Mouse (Mus musculus) limb, embryonic 10.5 days (tissue): Measurements from ENCODE around the gene Rprd2. TPM values are rescaled to one million over a fixed set of nuclear protein-coding genes. Genes with fewer than 3 reads are reported as not detected.
"Not testable (repeated sequence)": the region's sequence is repeated elsewhere in the genome, so short reads cannot be mapped to it uniquely, and the experiment has no call there.

Experiments
- DNase-seq: peaks from one replicate; pipeline ENCODE4 v3.0.0-alpha.2; 2017; ENCODE audit warnings: low spot score
- H3K27ac ChIP-seq: fragments of 300-500 bp; sonication (generic); 2 replicates; pipeline ENCODE4 v1.5.1; 2016; ENCODE audit warnings: mild to moderate bottlenecking
- H3K27me3 ChIP-seq: fragments of 300-500 bp; sonication (generic); 2 replicates; pipeline ENCODE4 v1.6.1; 2016; ENCODE audit warnings: low read depth, mild to moderate bottlenecking; ENCODE audit not compliant: poor library complexity, severe bottlenecking
- H3K36me3 ChIP-seq: fragments of 300-500 bp; sonication (generic); 2 replicates; pipeline ENCODE4 v1.6.1; 2016; ENCODE audit warnings: mild to moderate bottlenecking, moderate library complexity
- H3K4me1 ChIP-seq: fragments of 300-500 bp; sonication (generic); 2 replicates; pipeline ENCODE4 v1.6.1; 2016
- H3K4me3 ChIP-seq: fragments of 300-500 bp; sonication (generic); 2 replicates; pipeline ENCODE4 v1.5.1; 2016; ENCODE audit warnings: mild to moderate bottlenecking, moderate library complexity
- H3K9me3 ChIP-seq: fragments of 300-500 bp; sonication (generic); replicated peaks from 2 replicates; pipeline ENCODE4 v1.6.1; 2016; ENCODE audit warnings: mild to moderate bottlenecking
- WGBS: fragments of 180-500 bp; shearing (Covaris S2); methylation state at CpG from one replicate; pipeline ENCODE4 v1.1.7; 2016; 5-methylcytosine and 5-hydroxymethylcytosine counted together
- polyA plus RNA-seq: library from polyadenylated mRNA; unstranded; fragments of >200 nt; fragmentation: Nextera tagmentation; extraction: Ambion mirVana; gene quantifications from 2 replicates; pipeline ENCODE4 v1.2.1, GENCODE M21; 2016

Rprd2 gene
- 21.0 and 24.8 TPM in 2 replicates for polyA plus RNA-seq

GRCm38 (mm10) chr3:95818571-95819288, at the start of gene Rprd2:
Gene Rprd2, minus strand, starts transcription at chr3:95818863.
- peak; percentile 88 for DNase-seq
- H3K36me3 ChIP-seq: peaks cover 16% of the 10 kb centered on the region
- H3K4me1 ChIP-seq: peaks cover 12% of the 10 kb centered on the region
- under 1% methylated on average over 53 of the region's 60 CpGs for WGBS
- peak within 1 kb of the TSS; percentile 92 for H3K4me3 ChIP-seq
- peak within 1 kb of the TSS; percentile 99 for H3K27ac ChIP-seq
- no peaks in the 10 kb centered on the region for H3K9me3 ChIP-seq
- H3K27me3 ChIP-seq: no peaks in the 10 kb centered on the region

DNA sequence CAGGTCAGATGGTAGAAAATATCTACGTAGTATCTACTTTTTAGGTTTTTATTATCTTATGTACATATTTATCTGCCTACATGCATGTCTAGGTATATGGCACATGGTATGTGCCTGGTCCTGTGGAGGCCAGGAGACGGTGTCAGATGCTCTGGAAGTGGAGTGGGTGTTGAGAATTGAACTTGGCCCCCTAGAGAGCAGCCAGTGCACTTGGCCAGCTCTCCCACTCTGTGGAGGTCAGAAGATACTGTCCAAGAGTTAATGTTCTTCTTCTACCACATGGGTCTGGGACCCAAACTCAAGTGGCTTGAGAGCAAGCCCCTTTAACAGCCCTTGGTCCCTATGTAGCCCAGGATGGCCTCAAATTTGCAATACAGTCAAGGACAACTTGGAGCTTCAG, 48.7 kb upstream of the Rprd2 start:
- Histone ChIP-seq H3K4me1 (peaks cover 16% of the 10 kb centered on the region), H3K36me3 (peaks cover 76% of the 10 kb centered on the region), H3K9me3 (no peaks in the 10 kb centered on the region), H3K27ac (no peak overlapping the region), H3K27me3 (no peaks in the 10 kb centered on the region), H3K4me3 (no peak overlapping the region)
- DNase-seq: no peak
- 94% methylated on average over 2 of the region's 2 CpGs for WGBS

DNA sequence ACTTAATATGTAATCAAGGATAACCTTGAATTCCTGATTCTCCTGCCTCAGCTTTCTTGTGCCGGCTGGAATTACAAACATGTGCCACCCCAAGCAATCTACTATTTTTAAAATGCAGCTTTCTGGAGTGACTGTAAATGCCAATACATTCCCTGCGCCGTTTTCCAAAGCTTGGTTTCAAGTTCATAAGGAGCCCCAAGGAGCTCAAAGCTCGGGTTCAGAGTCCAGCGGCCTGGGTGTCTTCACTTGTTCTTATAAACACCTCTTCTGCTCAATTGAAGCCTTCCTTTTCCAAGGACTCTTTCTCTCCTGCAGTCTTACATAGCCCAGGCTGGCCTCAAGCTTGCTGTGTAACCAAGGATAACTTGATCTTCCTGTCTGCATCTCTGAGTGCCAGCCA, 47.4 kb upstream of the Rprd2 start:
- Histone ChIP-seq H3K4me1 (peaks cover 9% of the 10 kb centered on the region), H3K9me3 (no peaks in the 10 kb centered on the region), H3K27ac (no peak overlapping the region), H3K27me3 (no peaks in the 10 kb centered on the region), H3K36me3 (peaks cover 86% of the 10 kb centered on the region), H3K4me3 (no peak overlapping the region)
- no peak for DNase-seq
- 89% methylated on average over 5 of the region's 5 CpGs for WGBS

DNA sequence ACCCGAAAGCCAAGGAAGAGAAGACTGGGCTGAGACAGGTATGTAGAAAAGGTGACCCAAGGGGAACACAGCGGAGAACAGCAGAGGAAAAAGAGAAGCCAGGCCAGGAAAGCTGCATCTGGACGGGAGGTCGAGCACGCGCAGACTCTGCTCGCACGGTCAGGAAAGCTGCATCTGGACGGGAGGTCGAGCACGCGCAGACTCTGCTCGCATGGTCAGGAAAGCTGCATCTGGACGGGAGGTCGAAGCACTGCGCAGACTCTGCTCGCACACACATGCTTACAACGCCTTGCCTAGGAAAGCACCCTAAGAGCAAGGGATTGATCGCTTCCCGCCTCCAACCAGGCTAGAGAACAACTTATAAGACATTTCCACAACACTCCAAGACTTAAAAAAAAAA, 46.9 kb upstream of the Rprd2 start:
- peaks cover 7% of the 10 kb centered on the region for H3K4me1 ChIP-seq

DNA sequence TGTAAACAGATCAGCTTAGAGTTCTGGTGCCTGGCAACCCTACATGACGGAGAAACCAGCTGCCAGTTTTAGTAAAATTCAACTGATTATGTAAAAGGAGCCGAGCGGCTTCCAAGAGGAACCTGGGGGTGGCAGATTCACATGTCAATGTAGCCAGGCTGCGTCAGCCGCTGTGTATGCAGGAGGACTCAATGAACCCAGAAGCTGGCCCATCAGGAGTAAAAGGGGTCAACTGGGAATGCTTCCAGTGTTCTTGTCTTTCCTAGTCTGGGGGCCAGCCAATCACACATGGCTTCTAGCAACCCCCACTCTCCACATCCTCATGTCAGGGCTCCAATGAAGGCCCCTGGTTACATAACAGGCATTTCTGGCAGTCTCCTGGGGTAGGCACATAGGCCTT, 46.4 kb upstream of the Rprd2 start:
- no peak for DNase-seq
- H3K4me3 ChIP-seq: no peak overlapping the region
- H3K27me3 ChIP-seq: no peaks in the 10 kb centered on the region
- H3K36me3 ChIP-seq: peaks cover 83% of the 10 kb centered on the region
- WGBS: 84% methylated on average over 5 of the region's 5 CpGs
- H3K27ac ChIP-seq: no peak overlapping the region
- peaks cover 2% of the 10 kb centered on the region for H3K4me1 ChIP-seq
- no peaks in the 10 kb centered on the region for H3K9me3 ChIP-seq

More for the DNA sequence above, 46.9 kb upstream of the Rprd2 start:
- WGBS: 88% methylated on average over 20 of the region's 20 CpGs
- Histone ChIP-seq H3K36me3 (peaks cover 86% of the 10 kb centered on the region), H3K27ac (no peak overlapping the region), H3K27me3 (no peaks in the 10 kb centered on the region), H3K9me3 (no peaks in the 10 kb centered on the region), H3K4me3 (no peak overlapping the region)
- no peak for DNase-seq

GRCm38 (mm10) chr3:95863578-95863977, 44.9 kb upstream of the Rprd2 start:
- Histone ChIP-seq H3K4me3 (no peak overlapping the region), H3K36me3 (peaks cover 68% of the 10 kb centered on the region), H3K4me1 (no peaks in the 10 kb centered on the region), H3K27ac (no peak overlapping the region), H3K9me3 (no peaks in the 10 kb centered on the region), H3K27me3 (no peaks in the 10 kb centered on the region)
- no peak for DNase-seq
- 79% methylated on average over 7 of the region's 7 CpGs for WGBS

GRCm38 (mm10) chr3:95861796-95862195, 43.1 kb upstream of the Rprd2 start:
- H3K27ac ChIP-seq: no peak overlapping the region
- 41% methylated on average over 2 of the region's 2 CpGs for WGBS
- no peak overlapping the region for H3K4me3 ChIP-seq
- no peaks in the 10 kb centered on the region for H3K27me3 ChIP-seq
- peak; percentile 49 for DNase-seq
- no peaks in the 10 kb centered on the region for H3K9me3 ChIP-seq
- H3K36me3 ChIP-seq: peaks cover 50% of the 10 kb centered on the region
- no peaks in the 10 kb centered on the region for H3K4me1 ChIP-seq

DNA sequence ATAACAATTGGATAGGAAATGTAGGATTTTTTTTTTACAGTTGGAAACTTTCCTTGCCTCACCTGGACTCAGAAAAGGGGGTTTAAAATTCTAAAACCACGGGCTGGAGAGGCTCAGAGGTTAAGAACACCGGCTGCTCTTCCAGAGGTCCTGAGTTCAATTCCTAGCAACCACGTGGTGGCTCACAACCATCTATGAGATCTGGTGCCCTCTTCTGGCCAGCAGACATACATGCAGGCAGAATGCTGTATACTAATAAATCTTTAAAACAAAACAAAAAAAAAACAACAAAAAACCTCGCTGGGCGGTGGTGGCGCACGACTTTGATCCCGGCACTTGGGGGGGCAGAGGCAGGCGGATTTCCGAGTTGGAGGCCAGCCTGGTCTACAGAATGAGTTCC, 42.6 kb upstream of the Rprd2 start:
- no peak overlapping the region for H3K27ac ChIP-seq
- no peaks in the 10 kb centered on the region for H3K27me3 ChIP-seq
- no peak for DNase-seq
- H3K9me3 ChIP-seq: no peaks in the 10 kb centered on the region
- 75% methylated on average over 10 of the region's 10 CpGs for WGBS
- H3K4me1 ChIP-seq: peaks cover 2% of the 10 kb centered on the region
- H3K4me3 ChIP-seq: no peak overlapping the region
- H3K36me3 ChIP-seq: peaks cover 44% of the 10 kb centered on the region

GRCm38 (mm10) chr3:95860323-95860722, 41.7 kb upstream of the Rprd2 start:
- H3K9me3 ChIP-seq: no peaks in the 10 kb centered on the region
- no peak overlapping the region for H3K27ac ChIP-seq
- peaks cover 36% of the 10 kb centered on the region for H3K36me3 ChIP-seq
- 92% methylated on average over 3 of the region's 3 CpGs for WGBS
- no peaks in the 10 kb centered on the region for H3K27me3 ChIP-seq
- DNase-seq: no peak
- H3K4me3 ChIP-seq: no peak overlapping the region
- peaks cover 4% of the 10 kb centered on the region for H3K4me1 ChIP-seq

DNA sequence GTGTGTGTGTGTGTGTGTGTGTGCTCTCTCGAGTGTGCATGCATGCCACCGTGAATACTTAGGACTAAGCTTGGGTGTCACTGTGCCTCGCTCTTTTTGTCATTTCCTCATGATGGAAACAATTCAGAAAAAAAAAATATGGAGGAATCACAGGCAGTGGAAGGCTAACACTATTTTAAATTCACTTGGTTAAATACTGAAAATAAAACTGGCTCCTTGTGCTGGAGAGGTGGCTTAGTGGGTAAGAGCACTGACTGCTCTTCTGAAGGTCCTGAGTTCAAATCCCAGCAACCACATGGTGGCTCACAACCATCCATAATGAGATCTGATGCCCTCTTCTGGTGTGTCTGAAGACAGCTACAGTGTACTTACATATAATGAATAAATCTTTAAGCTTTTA, 39.6 kb upstream of the Rprd2 start:
- not testable (repeated sequence) for H3K4me3 ChIP-seq, H3K27me3 ChIP-seq, H3K27ac ChIP-seq, H3K4me1 ChIP-seq, H3K9me3 ChIP-seq, DNase-seq
- peaks cover 22% of the 10 kb centered on the region for H3K36me3 ChIP-seq
- WGBS: 85% methylated on average over 3 of the region's 3 CpGs

- H3K27me3 ChIP-seq, H3K4me1 ChIP-seq, DNase-seq, H3K27ac ChIP-seq, H3K4me3 ChIP-seq, H3K9me3 ChIP-seq: not testable (repeated sequence)
- WGBS: 79% methylated on average over 1 of the region's 1 CpGs
- H3K36me3 ChIP-seq: peaks cover 25% of the 10 kb centered on the region
Observed at GRCm38 (mm10) chr3:95857050-95857449, 38.4 kb upstream of the Rprd2 start.

DNA sequence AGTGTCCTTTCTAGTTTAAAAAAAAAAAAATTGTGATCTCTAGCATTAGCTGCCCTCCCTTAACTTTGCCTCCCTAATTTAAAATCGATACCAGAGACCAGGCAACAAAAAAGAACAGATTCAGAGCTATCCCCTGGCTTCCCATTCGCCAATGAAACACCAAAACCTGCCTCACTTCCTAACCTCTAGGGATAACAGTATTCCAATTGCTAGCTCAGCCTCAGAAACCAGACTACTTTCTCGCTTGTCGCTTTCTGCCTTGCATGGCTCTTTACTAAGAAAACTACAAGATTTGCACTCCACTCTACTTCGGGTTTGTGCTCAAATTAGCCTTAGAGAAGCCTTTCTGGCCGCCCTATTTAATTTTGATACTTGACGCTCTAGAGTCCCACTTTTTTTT, 37.5 kb upstream of the Rprd2 start:
- peak overlapping the region; percentile 95 for H3K4me3 ChIP-seq
- peaks cover 8% of the 10 kb centered on the region for H3K4me1 ChIP-seq
- H3K9me3 ChIP-seq: no peaks in the 10 kb centered on the region
- DNase-seq: no peak
- H3K27ac ChIP-seq: peak overlapping the region; percentile 93
- no peaks in the 10 kb centered on the region for H3K27me3 ChIP-seq
- peaks cover 27% of the 10 kb centered on the region for H3K36me3 ChIP-seq
- 29% methylated on average over 7 of the region's 7 CpGs for WGBS

- Histone ChIP-seq H3K27ac (peak within 1 kb of the TSS; percentile 93), H3K36me3 (peaks cover 32% of the 10 kb centered on the region), H3K27me3 (no peaks in the 10 kb centered on the region), H3K9me3 (no peaks in the 10 kb centered on the region), H3K4me1 (peaks cover 8% of the 10 kb centered on the region), H3K4me3 (peak within 1 kb of the TSS; percentile 95)
- under 1% methylated on average over 56 of the region's 56 CpGs for WGBS
- peak; percentile 96 for DNase-seq
Observed at GRCm38 (mm10) chr3:95855502-95856089, 36.9 kb upstream of the Rprd2 start, which contains the start of gene Prpf3. Gene Prpf3, minus strand, starts transcription at chr3:95855885.
